Mouse (Mus musculus) myocyte (in vitro differentiated cells): Measurements from ENCODE around the gene H2-Ke6.

Source experiments
- CEBPB ChIP-seq: IDR thresholded peaks from 2 replicates; pipeline ENCODE4 v1.6.1; 2011; ENCODE audit warnings: mild to moderate bottlenecking, moderate library complexity; ENCODE audit not compliant: poor library complexity, insufficient read depth, severe bottlenecking
- MAX ChIP-seq: IDR thresholded peaks from one replicate; pipeline ENCODE4 v1.6.1; 2011; ENCODE audit warnings: low read depth, mild to moderate bottlenecking, control low read depth
- MYOD1 ChIP-seq, 3 experiments: IDR thresholded peaks; one replicate each; pipeline ENCODE4 v1.6.1; 2011; ENCODE audit warnings: control low read depth in 2 of 3, low read depth in 2 of 3, mild to moderate bottlenecking in 2 of 3, moderate library complexity in 1 of 3; ENCODE audit not compliant: insufficient read length in 2 of 3, control insufficient read depth in 1 of 3
- MYOG ChIP-seq, 3 experiments: IDR thresholded peaks; one replicate each; pipeline ENCODE4 v1.6.1; 2011; ENCODE audit warnings: control low read depth in 2 of 3, low read depth in 2 of 3, mild to moderate bottlenecking in 2 of 3; ENCODE audit not compliant: insufficient read length in 2 of 3, control insufficient read depth in 1 of 3, insufficient read depth in 1 of 3
- POLR2A ChIP-seq: IDR thresholded peaks from one replicate; pipeline ENCODE4 v1.6.1; 2011; ENCODE audit warnings: low read depth, mild to moderate bottlenecking, control low read depth, moderate library complexity; ENCODE audit not compliant: insufficient read length
- POLR2AphosphoS2 ChIP-seq: IDR thresholded peaks from one replicate; pipeline ENCODE4 v1.6.1; 2011; ENCODE audit warnings: low read depth, control low read depth; ENCODE audit not compliant: insufficient read length
- SRF ChIP-seq: IDR thresholded peaks from one replicate; pipeline ENCODE4 v1.6.1; 2011; ENCODE audit warnings: low read depth; ENCODE audit not compliant: control insufficient read depth, insufficient read length
- TCF12 ChIP-seq: IDR thresholded peaks from one replicate; pipeline ENCODE4 v1.6.1; 2011; ENCODE audit warnings: mild to moderate bottlenecking, control low read depth; ENCODE audit not compliant: poor library complexity, insufficient read depth, severe bottlenecking
- TCF3 ChIP-seq: IDR thresholded peaks from one replicate; pipeline ENCODE4 v1.6.1; 2011; ENCODE audit warnings: low read depth, control low read depth; ENCODE audit not compliant: insufficient read length
- USF1 ChIP-seq: IDR thresholded peaks from one replicate; pipeline ENCODE4 v1.6.1; 2011; ENCODE audit warnings: low read depth, mild to moderate bottlenecking, control low read depth, moderate library complexity

GRCm38 (mm10) chr17:34021539-34022413, 6.1 kb downstream of the H2-Ke6 start:
- TF ChIP-seq TCF12 = no peak
- TF ChIP-seq USF1 = no peak
- TF ChIP-seq POLR2A = no peak
- TF ChIP-seq POLR2AphosphoS2 = no peak
- TF ChIP-seq MAX = no peak
- TF ChIP-seq MYOG (IDR thresholded peaks at IDR 0.05; ENCODE audit: control insufficient read depth in 1 of 3, insufficient read depth in 1 of 3, insufficient read length in 2 of 3, low read depth in 2 of 3) = no peak
- no peak for TF ChIP-seq SRF
- no peak for TF ChIP-seq CEBPB
- TF ChIP-seq TCF3 = no peak
- no peak for TF ChIP-seq MYOD1 (IDR thresholded peaks at IDR 0.05; ENCODE audit: control insufficient read depth in 1 of 3, insufficient read length in 2 of 3, low read depth in 2 of 3)
